Comparison of ENCODE assay signal across 9 mouse cellular contexts in genomic region chr7:126535766-126536165, GRCm38 (mm10). TPM values are rescaled to one million over a fixed set of nuclear protein-coding genes. Genes with fewer than 3 reads are reported as not detected.
A peak's percentile ranks its signal among the peaks of the same experiment; 100 is the strongest.
DNase-seq lines count a peak whose midpoint lies in the region; ATAC-seq lines count a peak whose summit lies in the region.
"Had no signal": no experiment of that assay in that cellular context is flagged by ENCODE, and none has a peak within 500 bp of the region (broad histone marks: within the 10 kb centered on the region; RNA-seq: fewer than 3 reads in every experiment).

No protein-coding gene starts in this region.

- peak overlapping the region; percentile 74 for H3K9ac ChIP-seq in heart, embryonic 12.5 days
- H3K9ac ChIP-seq in midbrain, embryonic 14.5 days (replicated peaks; ENCODE audit: low read length) = peak overlapping the region; percentile 64

- H3K27ac ChIP-seq in heart, embryonic 12.5 days (ENCODE audit: poor library complexity, severe bottlenecking) = no peak overlapping the region
- no peak overlapping the region for H3K27ac ChIP-seq in midbrain, embryonic 14.5 days (replicated peaks; ENCODE audit: low read depth, low read length)

- H3K27me3 ChIP-seq in heart, embryonic 12.5 days (replicated peaks) = peaks cover 11% of the 10 kb centered on the region
- no peaks in the 10 kb centered on the region for H3K27me3 ChIP-seq in midbrain, embryonic 14.5 days (ENCODE audit: control insufficient read depth, insufficient read depth, low read length)

- WGBS in heart, embryonic 12.5 days = 3% methylated on average over 28 of the region's 28 CpGs
- 2% methylated on average over 28 of the region's 28 CpGs for WGBS in midbrain, embryonic 14.5 days

- no peaks in the 10 kb centered on the region for H3K9me3 ChIP-seq in heart, embryonic 12.5 days (replicated peaks)
- H3K9me3 ChIP-seq in midbrain, embryonic 14.5 days (ENCODE audit: control insufficient read depth, low read length) = no peaks in the 10 kb centered on the region
- H3K9me3 ChIP-seq: G1E had no signal

- no peaks in the 10 kb centered on the region for H3K36me3 ChIP-seq in heart, embryonic 12.5 days
- no peaks in the 10 kb centered on the region for H3K36me3 ChIP-seq in midbrain, embryonic 14.5 days (ENCODE audit: control insufficient read depth, insufficient read depth, low read length)
- H3K36me3 ChIP-seq: G1E had no signal

- peak overlapping the region; percentile 91 for H3K4me2 ChIP-seq in heart, embryonic 12.5 days
- peak overlapping the region; percentile 88 for H3K4me2 ChIP-seq in midbrain, embryonic 14.5 days (ENCODE audit: low read length)

- peak overlapping the region; percentile 57 for H3K4me3 ChIP-seq in heart, embryonic 12.5 days
- peak overlapping the region; percentile 47 for H3K4me3 ChIP-seq in midbrain, embryonic 14.5 days (replicated peaks; ENCODE audit: low read depth, low read length)

- peak; percentile 71 for DNase-seq in heart, adult 11 months
- DNase-seq in heart, adult 8-10 months (ENCODE audit: low spot score) = no peak
- peak; percentile 38 for DNase-seq in adrenal gland, postnatal 25 days
- DNase-seq in kidney, postnatal 36 days = peak; percentile 4 to 49
- DNase-seq in midbrain, embryonic 14.5 days = peak; percentile 54
- no peak for DNase-seq in spleen, postnatal 14 days (ENCODE audit: low spot score in 2 of 2)
- no peak for DNase-seq in layer of hippocampus, adult 11-12 months (ENCODE audit: low spot score)

- 0 out of 2 replicates have a peak, but pooled peaks cover 5% of the 10 kb centered on the region for H3K4me1 ChIP-seq in heart, embryonic 12.5 days (replicated peaks)
- H3K4me1 ChIP-seq in midbrain, embryonic 14.5 days (ENCODE audit: control insufficient read depth, insufficient read depth, low read length) = no peaks in the 10 kb centered on the region

- no peak for ATAC-seq in heart, embryonic 12.5 days (ENCODE audit: insufficient number of reproducible peaks, low FRiP score)
- no peak for ATAC-seq in midbrain, embryonic 14.5 days (ENCODE audit: low FRiP score, low TSS enrichment)

RNA-seq across cellular contexts. Expression of gene Eif3c, which starts 30.4 kb away (rescaled TPM):
- total RNA-seq in heart, adult 8-10 months (2022) = 100 to 1,000 TPM; 141 to 155 (median 143) TPM
- 256 and 282 TPM in 2 replicates for total RNA-seq in adrenal gland, postnatal 25 days (2021)
- 148 and 151 TPM in 2 replicates for polyA plus RNA-seq in heart, embryonic 12.5 days (2016; fragmentation: Nextera tagmentation; extraction: Ambion mirVana)
- 171 and 174 TPM in 2 replicates for polyA plus RNA-seq in midbrain, embryonic 14.5 days (2014; fragmentation: Nextera tagmentation; extraction: Ambion mirVana)

RNA-seq across cellular contexts. Expression of gene Atxn2l, which starts 32.5 kb away (rescaled TPM):
- total RNA-seq in heart, adult 8-10 months (2022) = 10 to 100 TPM; 30.7 to 39.3 (median 35.2) TPM
- total RNA-seq in adrenal gland, postnatal 25 days (2021) = 123 and 138 TPM in 2 replicates
- polyA plus RNA-seq in heart, embryonic 12.5 days (2016; fragmentation: Nextera tagmentation; extraction: Ambion mirVana) = 49.7 and 52.5 TPM in 2 replicates
- polyA plus RNA-seq in midbrain, embryonic 14.5 days (2014; fragmentation: Nextera tagmentation; extraction: Ambion mirVana) = 51.8 and 73.2 TPM in 2 replicates

RNA-seq across cellular contexts. Expression of gene Tufm, which starts 48.6 kb away (rescaled TPM):
- 100 to 1,000 TPM; 288 to 326 (median 304) TPM for total RNA-seq in heart, adult 8-10 months (2022)
- total RNA-seq in adrenal gland, postnatal 25 days (2021) = 180 and 191 TPM in 2 replicates
- polyA plus RNA-seq in heart, embryonic 12.5 days (2016; fragmentation: Nextera tagmentation; extraction: Ambion mirVana) = 167 and 168 TPM in 2 replicates
- 118 and 135 TPM in 2 replicates for polyA plus RNA-seq in midbrain, embryonic 14.5 days (2014; fragmentation: Nextera tagmentation; extraction: Ambion mirVana)

RNA-seq across cellular contexts. Expression of gene Apobr, which starts 49.0 kb away (rescaled TPM):
- 1 to 10 TPM in 2 of 4 experiments, under 1 TPM in 2; 0.44 to 1.9 (median 0.75) TPM for total RNA-seq in heart, adult 8-10 months (2022)
- 1.4 and 3.2 TPM in 2 replicates for total RNA-seq in adrenal gland, postnatal 25 days (2021)
- 0.27 and 0.40 TPM in 2 replicates for polyA plus RNA-seq in heart, embryonic 12.5 days (2016; fragmentation: Nextera tagmentation; extraction: Ambion mirVana)
- 0.28 and 0.55 TPM in 2 replicates for polyA plus RNA-seq in midbrain, embryonic 14.5 days (2014; fragmentation: Nextera tagmentation; extraction: Ambion mirVana)

RNA-seq across cellular contexts. Expression of gene Cln3, which starts 49.9 kb away (rescaled TPM):
- 10 to 100 TPM; 12.9 to 15.6 (median 14.1) TPM for total RNA-seq in heart, adult 8-10 months (2022)
- 31.7 and 42.7 TPM in 2 replicates for total RNA-seq in adrenal gland, postnatal 25 days (2021)
- 20.0 and 24.5 TPM in 2 replicates for polyA plus RNA-seq in heart, embryonic 12.5 days (2016; fragmentation: Nextera tagmentation; extraction: Ambion mirVana)
- 26.5 and 27.7 TPM in 2 replicates for polyA plus RNA-seq in midbrain, embryonic 14.5 days (2014; fragmentation: Nextera tagmentation; extraction: Ambion mirVana)

Comparison
In these comparisons a context has a peak if more than half of its experiments do, and no peak if none do; other contexts are left out.
1. DNase-seq: peak in heart, adult 11 months (single experiment), adrenal gland, postnatal 25 days (single experiment), kidney, postnatal 36 days (2 of 2) and midbrain, embryonic 14.5 days (single experiment); none in heart, adult 8-10 months (single experiment), spleen, postnatal 14 days (0 of 2) and layer of hippocampus, adult 11-12 months (single experiment).